8 mouse cellular contexts compared by ENCODE assay signal in genomic region chr3:146684811-146685675, GRCm38 (mm10). TPM values are rescaled to one million over a fixed set of nuclear protein-coding genes. Genes with fewer than 3 reads are reported as not detected.
DNase-seq lines count a peak whose midpoint lies in the region; ATAC-seq and TF ChIP-seq lines count a peak whose summit lies in the region.

Samd13 (minus strand) TSS chr3:146685592.

- H3K4me1 ChIP-seq in forebrain, embryonic 10.5 days: peaks cover 25% of the 10 kb centered on the region
- H3K4me1 ChIP-seq in heart, embryonic 15.5 days (replicated peaks): peaks cover 42% of the 10 kb centered on the region
- peaks cover 5% of the 10 kb centered on the region for H3K4me1 ChIP-seq in kidney, postnatal 0 days (replicated peaks; ENCODE audit: insufficient read depth, low read length)
- no peaks in the 10 kb centered on the region for H3K4me1 ChIP-seq in neural tube, embryonic 14.5 days (ENCODE audit: control insufficient read depth, insufficient read depth, low read length)

- no peaks in the 10 kb centered on the region for H3K36me3 ChIP-seq in forebrain, embryonic 10.5 days (replicated peaks)
- H3K36me3 ChIP-seq in heart, embryonic 15.5 days: no peaks in the 10 kb centered on the region
- no peaks in the 10 kb centered on the region for H3K36me3 ChIP-seq in kidney, postnatal 0 days (ENCODE audit: insufficient read depth, low read length)
- no peaks in the 10 kb centered on the region for H3K36me3 ChIP-seq in neural tube, embryonic 14.5 days (ENCODE audit: control insufficient read depth, insufficient read depth, low read length)

- ATAC-seq in heart, embryonic 15.5 days (replicated peaks; ENCODE audit: insufficient number of reproducible peaks, insufficient read depth, low FRiP score, low read depth): peak; percentile 77
- ATAC-seq in kidney, postnatal 0 days (replicated peaks; ENCODE audit: low FRiP score, low read depth): peak; percentile 79
- ATAC-seq in neural tube, embryonic 14.5 days (ENCODE audit: low read depth): peak; percentile 97

- H3K27ac ChIP-seq in left cerebral cortex, adult 2 months: peak within 1 kb of the TSS; percentile 28
- peak within 1 kb of the TSS; percentile 87 for H3K27ac ChIP-seq in forebrain, embryonic 10.5 days
- peak within 1 kb of the TSS; percentile 46 for H3K27ac ChIP-seq in heart, embryonic 15.5 days
- H3K27ac ChIP-seq in kidney, postnatal 0 days: no peak within 1 kb of the TSS
- H3K27ac ChIP-seq in neural tube, embryonic 14.5 days (ENCODE audit: low read depth, low read length): no peak within 1 kb of the TSS

- peak within 1 kb of the TSS; percentile 95 for H3K4me2 ChIP-seq in heart, embryonic 15.5 days
- peak within 1 kb of the TSS; percentile 79 for H3K4me2 ChIP-seq in kidney, postnatal 0 days (ENCODE audit: low read length)
- H3K4me2 ChIP-seq in neural tube, embryonic 14.5 days (ENCODE audit: low read depth, low read length): peak within 1 kb of the TSS; percentile 91

- intact Hi-C loops in left cerebral cortex, adult 2 months (cut with DNase I): loop anchor here (5.0 kb wide), 2 partner anchors 82 to 118 kb away; no protein-coding TSS in a partner anchor

- WGBS in forebrain, embryonic 10.5 days: 4% methylated on average over 50 of the region's 50 CpGs
- WGBS in heart, embryonic 15.5 days: 3% methylated on average over 50 of the region's 50 CpGs
- 3% methylated on average over 50 of the region's 50 CpGs for WGBS in kidney, postnatal 0 days
- WGBS in neural tube, embryonic 14.5 days: 3% methylated on average over 50 of the region's 50 CpGs

- H3K4me3 ChIP-seq in left cerebral cortex, adult 2 months: peak within 1 kb of the TSS; percentile 49
- H3K4me3 ChIP-seq in forebrain, embryonic 10.5 days: peak within 1 kb of the TSS; percentile 63
- peak within 1 kb of the TSS; percentile 65 for H3K4me3 ChIP-seq in heart, embryonic 15.5 days
- H3K4me3 ChIP-seq in kidney, postnatal 0 days (replicated peaks; ENCODE audit: low read depth, low read length): peak within 1 kb of the TSS; percentile 56
- H3K4me3 ChIP-seq in neural tube, embryonic 14.5 days (ENCODE audit: low read depth, low read length): peak within 1 kb of the TSS; percentile 46

- H3K9ac ChIP-seq in heart, embryonic 15.5 days: peak within 1 kb of the TSS; percentile 61
- H3K9ac ChIP-seq in kidney, postnatal 0 days (ENCODE audit: low read depth, low read length): peak within 1 kb of the TSS; percentile 46
- H3K9ac ChIP-seq in neural tube, embryonic 14.5 days (replicated peaks; ENCODE audit: low read depth, low read length): peak within 1 kb of the TSS; percentile 41; the same call in 1 of the 2 replicates

- H3K27me3 ChIP-seq in forebrain, embryonic 10.5 days (ENCODE audit: poor library complexity, severe bottlenecking): peaks cover 33% of the 10 kb centered on the region
- H3K27me3 ChIP-seq in heart, embryonic 15.5 days: no peaks in the 10 kb centered on the region
- H3K27me3 ChIP-seq in kidney, postnatal 0 days (ENCODE audit: insufficient read depth, low read length): no peaks in the 10 kb centered on the region
- no peaks in the 10 kb centered on the region for H3K27me3 ChIP-seq in neural tube, embryonic 14.5 days (ENCODE audit: control insufficient read depth, insufficient read depth, low read length)

- H3K9me3 ChIP-seq in forebrain, embryonic 10.5 days: no peaks in the 10 kb centered on the region
- H3K9me3 ChIP-seq in heart, embryonic 15.5 days (replicated peaks): no peaks in the 10 kb centered on the region
- no peaks in the 10 kb centered on the region for H3K9me3 ChIP-seq in kidney, postnatal 0 days (replicated peaks; ENCODE audit: low read length)
- H3K9me3 ChIP-seq in neural tube, embryonic 14.5 days (ENCODE audit: control insufficient read depth, low read length): no peaks in the 10 kb centered on the region

- TF ChIP-seq CTCF in left cerebral cortex, adult 2 months (IDR thresholded peaks at IDR 0.05): no peak; the same call in 1 of the 2 replicates
- TF ChIP-seq CTCF in kidney, postnatal 0 days (IDR thresholded peaks at IDR 0.05; ENCODE audit: low read depth): no peak

- DNase-seq in left cerebral cortex, adult 2 months (ENCODE audit: extremely low spot score in 1 of 2, low spot score in 2 of 2): peak; percentile 47 to 51
- no peak for DNase-seq in left cerebral cortex, adult 11 months (ENCODE audit: low spot score)
- peak; percentile 77 for DNase-seq in forebrain, embryonic 10.5 days (ENCODE audit: extremely low spot score, low spot score)
- DNase-seq in kidney, postnatal 0 days (ENCODE audit: low spot score): peak; percentile 81
- peak; percentile 9 to 31 for DNase-seq in lung, adult 18-20 months
- peak; percentile 35 for DNase-seq in thymus, postnatal 0 days (ENCODE audit: low spot score)

RNA-seq across cellular contexts. Expression of gene Samd13, which starts in this region (rescaled TPM):
- under 1 TPM; 0.28 to 0.45 TPM for total RNA-seq in left cerebral cortex, adult 2 months (2021)
- 0.62 and 1.2 TPM in 2 replicates for polyA plus RNA-seq in forebrain, embryonic 10.5 days (2016; fragmentation: Nextera tagmentation; extraction: Ambion mirVana)
- polyA plus RNA-seq in heart, embryonic 15.5 days (2015; fragmentation: Nextera tagmentation; extraction: Ambion mirVana): 2.1 and 3.1 TPM in 2 replicates
- 0.63 and 1.2 TPM in 2 replicates for polyA plus RNA-seq in kidney, postnatal 0 days (2015; fragmentation: Nextera tagmentation; extraction: Ambion mirVana)
- 0.43 TPM in 1 of 2 replicates, not detected in the other for polyA plus RNA-seq in neural tube, embryonic 14.5 days (2014; fragmentation: Nextera tagmentation; extraction: Ambion mirVana)
- 0.57 and 0.71 TPM in 2 replicates for polyA plus RNA-seq in thymus, postnatal 0 days (2015; fragmentation: Nextera tagmentation; extraction: Ambion mirVana)

Comparison
In these comparisons a context has a peak if more than half of its experiments do, and no peak if none do; other contexts are left out.
1. Peak in DNase-seq, H3K4me3 ChIP-seq and H3K27ac ChIP-seq in left cerebral cortex, adult 2 months; RNA of the gene not detected or under 1 TPM.
2. Peak in ATAC-seq, H3K4me3 ChIP-seq, H3K9ac ChIP-seq and H3K4me2 ChIP-seq in neural tube, embryonic 14.5 days; RNA of the gene not detected or under 1 TPM.
3. Peak in DNase-seq in thymus, postnatal 0 days; RNA of the gene not detected or under 1 TPM.
4. H3K27ac ChIP-seq: peak in forebrain, embryonic 10.5 days (single experiment) and heart, embryonic 15.5 days (single experiment); none in kidney, postnatal 0 days (single experiment) and neural tube, embryonic 14.5 days (single experiment).
5. Peak in every context shown above with its lines, with median percentiles within 50 percentile points of each other: H3K4me3 ChIP-seq, ATAC-seq, H3K4me2 ChIP-seq and H3K9ac ChIP-seq.